Mouse (Mus musculus) spleen, adult 12 weeks (tissue): ENCODE results near the gene Ifna11.
"Not testable (repeated sequence)": the region's sequence is repeated elsewhere in the genome, so short reads cannot be mapped to it uniquely, and the experiment has no call there.

Experiments used
- DNase-seq: peaks from one replicate; pipeline ENCODE4 v3.0.0; 2022; ENCODE audit warnings: low spot score

Gene Ifna11

GRCm38 (mm10) chr4:88819659-88820058 is at the start of gene Ifna11:
Gene Ifna11, plus strand, starts transcription at chr4:88819959.
- DNase-seq: no peak

GRCm38 (mm10) chr4:88773534-88773933 is 46.2 kb upstream of the Ifna11 start, which contains the start of gene Gm13290:
Gene Gm13290, plus strand, starts transcription at chr4:88773834.
- DNase-seq: not testable (repeated sequence)

- DNase-seq: not testable (repeated sequence)
These were observed 43.1 kb upstream of the Ifna11 start, which contains the start of gene Gm13289 for GRCm38 (mm10) chr4:88776622-88777021. Gene Gm13289, plus strand, starts transcription at chr4:88776922.

GRCm38 (mm10) chr4:88779550-88779949 is 40.2 kb upstream of the Ifna11 start, which contains the start of gene Gm13272:
Gene Gm13272, plus strand, starts transcription at chr4:88779850.
- DNase-seq: not testable (repeated sequence)

GRCm38 (mm10) chr4:88780320-88780719 is 39.4 kb upstream of the Ifna11 start:
- DNase-seq: not testable (repeated sequence)

GRCm38 (mm10) chr4:88781831-88782230 is 37.9 kb upstream of the Ifna11 start, which contains the start of gene Ifnz:
Gene Ifnz, plus strand, starts transcription at chr4:88782131.
- not testable (repeated sequence) for DNase-seq

GRCm38 (mm10) chr4:88782335-88782734 is 37.4 kb upstream of the Ifna11 start:
- DNase-seq: not testable (repeated sequence)

GRCm38 (mm10) chr4:88785409-88785808 is 34.4 kb upstream of the Ifna11 start, which contains the start of gene Gm13276:
Gene Gm13276, plus strand, starts transcription at chr4:88785709.
- DNase-seq: not testable (repeated sequence)

GRCm38 (mm10) chr4:88788402-88788801 is 31.4 kb upstream of the Ifna11 start, which contains the start of gene Gm13277:
Gene Gm13277, plus strand, starts transcription at chr4:88788632.
- DNase-seq: not testable (repeated sequence)

- DNase-seq: not testable (repeated sequence)
These were observed 28.5 kb upstream of the Ifna11 start, which contains the start of gene Gm13278 for GRCm38 (mm10) chr4:88791250-88791649. Gene Gm13278, plus strand, starts transcription at chr4:88791550.

GRCm38 (mm10) chr4:88793936-88794675 is 25.7 kb upstream of the Ifna11 start, which contains the start of gene Gm13275:
Gene Gm13275, plus strand, starts transcription at chr4:88794487.
- DNase-seq: not testable (repeated sequence)

GRCm38 (mm10) chr4:88797097-88797496 is 22.7 kb upstream of the Ifna11 start, which contains the start of gene Gm13279:
Gene Gm13279, plus strand, starts transcription at chr4:88797397.
- DNase-seq: not testable (repeated sequence)

GRCm38 (mm10) chr4:88799365-88799764 is 20.4 kb upstream of the Ifna11 start, which contains the start of gene Gm13285:
Gene Gm13285, plus strand, starts transcription at chr4:88799665.
- DNase-seq: not testable (repeated sequence)

- not testable (repeated sequence) for DNase-seq
These were observed 16.8 kb upstream of the Ifna11 start, which contains the start of gene Gm13287 for GRCm38 (mm10) chr4:88802954-88803353. Gene Gm13287, plus strand, starts transcription at chr4:88803254.

- not testable (repeated sequence) for DNase-seq
These were observed 14.5 kb upstream of the Ifna11 start, which contains the start of gene Gm13288 for GRCm38 (mm10) chr4:88805231-88805630. Gene Gm13288, plus strand, starts transcription at chr4:88805531.

GRCm38 (mm10) chr4:88805761-88806160 is 14.0 kb upstream of the Ifna11 start:
- DNase-seq: not testable (repeated sequence)

- DNase-seq: no peak
These were observed 3.8 kb upstream of the Ifna11 start, which contains the start of gene Ifna7 for GRCm38 (mm10) chr4:88815928-88816327. Gene Ifna7, plus strand, starts transcription at chr4:88816228.

GRCm38 (mm10) chr4:88822995-88823394 is 3.2 kb downstream of the Ifna11 start:
- no peak for DNase-seq

GRCm38 (mm10) chr4:88827116-88827515 is 7.4 kb downstream of the Ifna11 start, which contains the start of gene Ifna6:
Gene Ifna6, plus strand, starts transcription at chr4:88827416.
- DNase-seq: not testable (repeated sequence)

- DNase-seq: no peak
These were observed 10.8 kb downstream of the Ifna11 start for GRCm38 (mm10) chr4:88830523-88830922.

GRCm38 (mm10) chr4:88835225-88835624 is 15.5 kb downstream of the Ifna11 start, which contains the start of gene Ifna5:
Gene Ifna5, plus strand, starts transcription at chr4:88835525.
- DNase-seq: not testable (repeated sequence)

- no peak for DNase-seq
These were observed 19.1 kb downstream of the Ifna11 start for GRCm38 (mm10) chr4:88838828-88839227.
